Mouse (Mus musculus): Measurements from ENCODE around the gene 9130409I23Rik. TPM values are rescaled to one million over a fixed set of nuclear protein-coding genes. Genes with fewer than 3 reads are reported as not detected.

Gene 9130409I23Rik
- not detected in 2 replicates for polyA plus RNA-seq (2014; fragmentation: Nextera tagmentation; extraction: Ambion mirVana)

DNA sequence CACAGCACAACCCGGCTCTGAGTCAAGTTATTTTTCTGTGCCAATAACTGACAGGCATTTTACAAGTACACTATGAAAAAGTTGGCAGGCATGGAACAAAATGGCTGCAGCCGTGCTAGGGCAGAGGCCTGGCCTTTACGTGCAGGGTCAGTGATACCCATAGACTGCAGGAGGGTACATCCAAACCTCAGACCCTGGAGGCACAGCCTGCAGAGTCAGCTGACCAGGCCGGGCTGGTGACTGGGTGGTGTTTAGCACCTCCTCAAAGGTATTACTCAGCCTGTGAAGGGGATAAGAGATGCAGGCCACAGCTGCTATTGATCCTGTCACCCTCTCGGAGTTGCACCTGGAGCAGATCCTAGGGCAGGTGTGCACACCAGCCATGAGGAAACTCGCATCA, at the start of gene 9130409I23Rik:
Gene 9130409I23Rik (plus strand): TSS at position 301 of the 400 bp plus-strand sequence.
- Histone ChIP-seq H3K4me3 (ENCODE audit: low read depth, low read length) (no peak within 1 kb of the TSS), H3K27me3 (ENCODE audit: control insufficient read depth, insufficient read depth, low read length) (no peaks in the 10 kb centered on the region), H3K4me1 (ENCODE audit: control insufficient read depth, insufficient read depth, low read length) (no peaks in the 10 kb centered on the region), H3K9ac (ENCODE audit: low read length) (no peak within 1 kb of the TSS), H3K36me3 (ENCODE audit: control insufficient read depth, insufficient read depth, low read length) (no peaks in the 10 kb centered on the region), H3K4me2 (ENCODE audit: low read depth) (no peak within 1 kb of the TSS), H3K9me3 (ENCODE audit: control insufficient read depth, low read length) (no peaks in the 10 kb centered on the region), H3K27ac (ENCODE audit: low read depth, low read length) (no peak within 1 kb of the TSS)
- whole genome bisulfite sequencing = 90% methylated on average over 6 of the region's 6 CpGs
- ATAC-seq (ENCODE audit: insufficient read depth, low FRiP score, low TSS enrichment) = no peak
- no peak for DNase-seq (ENCODE audit: low spot score)

DNA sequence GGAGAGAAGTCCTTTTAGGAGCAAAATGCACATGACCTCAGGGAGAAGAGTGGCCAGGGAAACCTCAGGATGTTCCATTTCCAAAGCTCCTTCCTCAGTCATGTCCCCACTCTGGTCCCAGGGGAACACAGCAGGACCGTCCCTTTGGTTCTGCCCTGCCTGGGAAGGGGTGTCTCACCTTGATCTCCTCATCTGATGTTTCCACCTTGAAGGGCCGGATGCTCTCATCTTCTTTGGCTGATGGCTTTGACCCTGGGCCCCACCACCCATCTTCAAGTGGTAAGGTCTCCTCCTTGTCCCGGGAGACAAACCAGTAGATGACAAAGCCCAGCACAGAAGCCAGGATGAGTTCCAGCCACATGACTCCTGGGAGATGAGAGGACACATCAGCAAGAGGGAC, 49.4 kb upstream of the 9130409I23Rik start:
- Histone ChIP-seq H3K4me1 (ENCODE audit: control insufficient read depth, insufficient read depth, low read length) (no peaks in the 10 kb centered on the region; the same call in 1 of the 2 replicates), H3K9me3 (ENCODE audit: control insufficient read depth, low read length) (no peaks in the 10 kb centered on the region), H3K27me3 (ENCODE audit: control insufficient read depth, insufficient read depth, low read length) (no peaks in the 10 kb centered on the region), H3K4me3 (ENCODE audit: low read depth, low read length) (no peak overlapping the region), H3K27ac (ENCODE audit: low read depth, low read length) (no peak overlapping the region), H3K36me3 (ENCODE audit: control insufficient read depth, insufficient read depth, low read length) (no peaks in the 10 kb centered on the region), H3K9ac (ENCODE audit: low read length) (no peak overlapping the region), H3K4me2 (ENCODE audit: low read depth) (no peak overlapping the region)
- DNase-seq (ENCODE audit: low spot score) (no peak), ATAC-seq (ENCODE audit: insufficient read depth, low FRiP score, low TSS enrichment) (no peak)
- WGBS = 86% methylated on average over 3 of the region's 3 CpGs

DNA sequence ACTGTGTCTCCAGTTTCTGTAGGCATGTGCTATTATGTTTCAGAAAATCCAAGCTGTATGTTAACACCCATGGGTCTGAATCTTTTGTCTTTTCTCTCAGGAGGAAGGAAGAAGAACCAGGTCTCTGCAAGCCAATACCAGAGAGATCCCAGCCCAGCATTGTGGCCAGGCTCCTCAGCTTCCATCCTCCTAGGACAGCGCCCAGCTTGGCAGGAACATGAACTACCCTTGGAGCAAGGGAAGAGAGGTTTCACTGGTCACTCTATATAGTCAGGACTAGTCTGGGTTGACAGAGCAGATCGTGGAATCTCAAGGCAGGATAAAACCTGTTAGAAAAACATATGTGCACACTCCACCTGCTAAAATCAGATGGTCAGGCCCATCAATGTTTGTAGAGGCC, 47.2 kb upstream of the 9130409I23Rik start:
- DNase-seq (ENCODE audit: low spot score) (no peak), ATAC-seq (ENCODE audit: insufficient read depth, low FRiP score, low TSS enrichment) (no peak)
- 86% methylated on average over 2 of the region's 2 CpGs for WGBS
- Histone ChIP-seq H3K4me2 (ENCODE audit: low read depth) (no peak overlapping the region), H3K9me3 (ENCODE audit: control insufficient read depth, low read length) (no peaks in the 10 kb centered on the region), H3K27ac (ENCODE audit: low read depth, low read length) (no peak overlapping the region), H3K4me1 (ENCODE audit: control insufficient read depth, insufficient read depth, low read length) (no peaks in the 10 kb centered on the region; the same call in 1 of the 2 replicates), H3K36me3 (ENCODE audit: control insufficient read depth, insufficient read depth, low read length) (no peaks in the 10 kb centered on the region), H3K9ac (ENCODE audit: low read length) (no peak overlapping the region), H3K27me3 (ENCODE audit: control insufficient read depth, insufficient read depth, low read length) (no peaks in the 10 kb centered on the region), H3K4me3 (ENCODE audit: low read depth, low read length) (no peak overlapping the region)

DNA sequence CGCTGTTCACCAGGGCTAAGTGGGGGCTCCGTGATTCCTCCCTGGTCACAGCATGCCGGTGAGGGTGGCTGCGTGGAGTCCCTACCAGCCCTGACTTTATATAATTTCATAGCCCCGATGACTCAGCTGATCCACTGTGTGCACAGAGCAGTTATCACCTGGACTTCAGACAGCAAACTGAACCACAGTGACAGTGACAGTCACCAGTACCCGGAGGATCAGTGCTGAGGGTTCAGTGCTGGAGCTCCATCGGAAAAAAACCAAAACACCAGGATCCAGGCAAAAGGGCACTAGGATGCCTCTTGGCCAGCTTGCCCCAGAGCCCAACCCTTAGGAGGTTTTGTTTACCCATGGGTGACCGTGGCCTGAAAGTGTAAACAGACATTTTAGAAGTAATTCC, 45.7 kb upstream of the 9130409I23Rik start:
- no peak overlapping the region for H3K4me2 ChIP-seq (ENCODE audit: low read depth)
- H3K4me3 ChIP-seq (ENCODE audit: low read depth, low read length) = no peak overlapping the region
- no peaks in the 10 kb centered on the region; the same call in 1 of the 2 replicates for H3K4me1 ChIP-seq (ENCODE audit: control insufficient read depth, insufficient read depth, low read length)
- no peak for DNase-seq (ENCODE audit: low spot score)
- WGBS = 91% methylated on average over 8 of the region's 8 CpGs
- no peaks in the 10 kb centered on the region for H3K9me3 ChIP-seq (ENCODE audit: control insufficient read depth, low read length)
- no peak for ATAC-seq (ENCODE audit: insufficient read depth, low FRiP score, low TSS enrichment)
- H3K36me3 ChIP-seq (ENCODE audit: control insufficient read depth, insufficient read depth, low read length) = no peaks in the 10 kb centered on the region
- no peaks in the 10 kb centered on the region for H3K27me3 ChIP-seq (ENCODE audit: control insufficient read depth, insufficient read depth, low read length)
- no peak overlapping the region for H3K9ac ChIP-seq (ENCODE audit: low read length)
- no peak overlapping the region for H3K27ac ChIP-seq (ENCODE audit: low read depth, low read length)

DNA sequence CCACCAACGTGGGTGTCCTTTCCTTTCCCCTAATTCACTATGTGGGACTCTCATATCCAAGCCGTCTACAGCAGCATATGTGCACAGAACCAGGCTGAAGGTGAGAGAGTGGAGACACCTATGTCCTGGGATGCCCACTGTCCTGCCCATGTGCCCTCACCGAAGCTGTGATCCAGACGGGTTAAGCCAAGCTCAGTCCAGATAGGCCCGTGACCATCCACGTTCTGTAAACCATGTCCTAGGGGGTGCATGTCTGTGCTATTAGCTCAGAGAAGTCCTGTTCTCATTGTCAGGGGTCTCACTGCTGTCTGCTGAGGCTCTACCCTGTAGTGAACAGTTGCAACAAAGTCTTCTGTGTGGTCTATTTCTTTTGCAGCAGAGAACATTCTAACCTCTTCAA, 43.2 kb upstream of the 9130409I23Rik start:
- H3K4me2 ChIP-seq (ENCODE audit: low read depth) = no peak overlapping the region
- DNase-seq (ENCODE audit: low spot score) (no peak), ATAC-seq (ENCODE audit: insufficient read depth, low FRiP score, low TSS enrichment) (no peak)
- no peak overlapping the region for H3K27ac ChIP-seq (ENCODE audit: low read depth, low read length)
- WGBS = 77% methylated on average over 6 of the region's 6 CpGs
- no peaks in the 10 kb centered on the region for H3K36me3 ChIP-seq (ENCODE audit: control insufficient read depth, insufficient read depth, low read length)
- no peaks in the 10 kb centered on the region for H3K9me3 ChIP-seq (ENCODE audit: control insufficient read depth, low read length)
- H3K4me3 ChIP-seq (ENCODE audit: low read depth, low read length) = no peak overlapping the region
- no peak overlapping the region for H3K9ac ChIP-seq (ENCODE audit: low read length)
- H3K4me1 ChIP-seq (ENCODE audit: control insufficient read depth, insufficient read depth, low read length) = no peaks in the 10 kb centered on the region
- no peaks in the 10 kb centered on the region for H3K27me3 ChIP-seq (ENCODE audit: control insufficient read depth, insufficient read depth, low read length)

DNA sequence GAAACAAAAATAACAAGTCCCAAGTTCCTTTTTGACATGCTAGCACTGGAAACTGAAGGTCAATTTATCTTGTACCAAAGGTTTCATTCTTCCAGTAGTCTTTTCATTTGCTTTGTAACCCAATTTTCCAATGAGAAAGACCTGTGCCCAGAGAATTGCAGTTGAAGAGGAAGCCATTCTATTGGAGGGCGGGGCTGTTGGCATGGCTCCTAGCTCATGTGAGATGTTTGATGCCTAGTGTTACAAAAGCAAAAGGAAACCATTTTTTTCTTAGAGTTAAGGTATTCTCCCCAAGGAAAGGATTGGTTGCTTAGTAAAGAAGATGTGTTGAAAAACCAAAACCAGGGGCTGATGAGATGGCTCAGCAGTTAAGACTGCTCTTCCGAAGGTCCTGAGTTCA, 42.8 kb upstream of the 9130409I23Rik start:
- Histone ChIP-seq H3K36me3 (ENCODE audit: control insufficient read depth, insufficient read depth, low read length) (no peaks in the 10 kb centered on the region), H3K27me3 (ENCODE audit: control insufficient read depth, insufficient read depth, low read length) (no peaks in the 10 kb centered on the region), H3K4me2 (ENCODE audit: low read depth) (no peak overlapping the region), H3K4me1 (ENCODE audit: control insufficient read depth, insufficient read depth, low read length) (no peaks in the 10 kb centered on the region), H3K4me3 (ENCODE audit: low read depth, low read length) (no peak overlapping the region), H3K27ac (ENCODE audit: low read depth, low read length) (no peak overlapping the region), H3K9me3 (ENCODE audit: control insufficient read depth, low read length) (no peaks in the 10 kb centered on the region), H3K9ac (ENCODE audit: low read length) (no peak overlapping the region)
- no peak for DNase-seq (ENCODE audit: low spot score)
- no peak for ATAC-seq (ENCODE audit: insufficient read depth, low FRiP score, low TSS enrichment)
- WGBS = 97% methylated on average over 2 of the region's 2 CpGs

DNA sequence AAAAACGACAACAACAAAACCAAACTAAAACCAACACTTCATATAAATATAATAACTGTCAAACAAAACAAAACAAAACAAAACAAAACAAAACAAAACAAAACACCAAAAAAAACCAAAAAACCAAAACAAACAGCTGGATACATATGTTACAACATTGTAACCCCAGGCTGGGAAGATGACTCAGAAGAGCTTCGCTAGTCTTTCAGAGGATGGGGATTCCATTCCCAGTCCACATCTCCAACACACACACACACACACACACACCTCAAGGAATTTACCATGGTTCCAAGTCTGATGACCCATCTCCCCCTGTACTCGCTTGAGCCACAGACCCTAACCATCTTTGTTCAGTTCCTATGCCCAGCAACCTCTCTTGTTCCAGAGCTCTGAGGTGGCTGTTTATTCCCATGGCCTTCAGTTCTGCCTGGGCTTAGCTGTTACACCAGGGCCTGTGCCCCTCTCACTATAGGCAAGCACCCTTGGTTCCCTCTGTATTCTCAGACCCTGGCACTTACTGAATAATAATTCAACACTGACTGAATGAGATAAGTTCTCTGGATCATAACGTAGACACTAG, 41.9 kb upstream of the 9130409I23Rik start:
- Histone ChIP-seq H3K36me3 (ENCODE audit: control insufficient read depth, insufficient read depth, low read length) (no peaks in the 10 kb centered on the region), H3K27ac (ENCODE audit: low read depth, low read length) (no peak overlapping the region), H3K27me3 (ENCODE audit: control insufficient read depth, insufficient read depth, low read length) (no peaks in the 10 kb centered on the region), H3K9ac (ENCODE audit: low read length) (no peak overlapping the region), H3K4me1 (ENCODE audit: control insufficient read depth, insufficient read depth, low read length) (no peaks in the 10 kb centered on the region), H3K9me3 (ENCODE audit: control insufficient read depth, low read length) (no peaks in the 10 kb centered on the region), H3K4me3 (ENCODE audit: low read depth, low read length) (no peak overlapping the region), H3K4me2 (ENCODE audit: low read depth) (no peak overlapping the region)
- DNase-seq (ENCODE audit: low spot score) (no peak), ATAC-seq (ENCODE audit: insufficient read depth, low FRiP score, low TSS enrichment) (no peak)
- 89% methylated on average over 4 of the region's 4 CpGs for whole genome bisulfite sequencing

DNA sequence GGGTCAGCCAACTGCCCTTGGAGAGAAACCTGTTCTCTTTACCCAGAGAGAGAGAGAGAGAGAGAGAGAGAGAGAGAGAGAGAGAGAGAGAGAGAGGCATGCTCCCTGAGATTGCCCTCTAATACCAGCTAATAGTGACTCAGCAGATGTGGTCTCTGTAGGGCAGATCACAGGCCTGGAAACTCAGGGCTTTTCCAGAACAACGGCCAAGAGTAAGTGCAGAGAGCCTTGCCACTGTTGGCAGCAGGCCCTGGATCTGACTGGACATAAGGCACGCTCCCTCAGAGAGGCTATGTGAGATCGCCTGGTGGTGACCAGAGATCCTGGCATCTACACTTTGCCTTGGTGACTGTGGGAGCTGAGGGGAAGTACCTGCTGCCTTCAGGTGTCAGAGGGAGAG, 41.3 kb upstream of the 9130409I23Rik start:
- Histone ChIP-seq H3K4me2 (ENCODE audit: low read depth) (no peak overlapping the region), H3K27ac (ENCODE audit: low read depth, low read length) (no peak overlapping the region), H3K9me3 (ENCODE audit: control insufficient read depth, low read length) (no peaks in the 10 kb centered on the region), H3K4me1 (ENCODE audit: control insufficient read depth, insufficient read depth, low read length) (no peaks in the 10 kb centered on the region), H3K27me3 (ENCODE audit: control insufficient read depth, insufficient read depth, low read length) (no peaks in the 10 kb centered on the region), H3K9ac (ENCODE audit: low read length) (no peak overlapping the region), H3K36me3 (ENCODE audit: control insufficient read depth, insufficient read depth, low read length) (no peaks in the 10 kb centered on the region), H3K4me3 (ENCODE audit: low read depth, low read length) (no peak overlapping the region)
- ATAC-seq (ENCODE audit: insufficient read depth, low FRiP score, low TSS enrichment) (no peak), DNase-seq (ENCODE audit: low spot score) (no peak)
- 70% methylated on average over 3 of the region's 3 CpGs for WGBS

DNA sequence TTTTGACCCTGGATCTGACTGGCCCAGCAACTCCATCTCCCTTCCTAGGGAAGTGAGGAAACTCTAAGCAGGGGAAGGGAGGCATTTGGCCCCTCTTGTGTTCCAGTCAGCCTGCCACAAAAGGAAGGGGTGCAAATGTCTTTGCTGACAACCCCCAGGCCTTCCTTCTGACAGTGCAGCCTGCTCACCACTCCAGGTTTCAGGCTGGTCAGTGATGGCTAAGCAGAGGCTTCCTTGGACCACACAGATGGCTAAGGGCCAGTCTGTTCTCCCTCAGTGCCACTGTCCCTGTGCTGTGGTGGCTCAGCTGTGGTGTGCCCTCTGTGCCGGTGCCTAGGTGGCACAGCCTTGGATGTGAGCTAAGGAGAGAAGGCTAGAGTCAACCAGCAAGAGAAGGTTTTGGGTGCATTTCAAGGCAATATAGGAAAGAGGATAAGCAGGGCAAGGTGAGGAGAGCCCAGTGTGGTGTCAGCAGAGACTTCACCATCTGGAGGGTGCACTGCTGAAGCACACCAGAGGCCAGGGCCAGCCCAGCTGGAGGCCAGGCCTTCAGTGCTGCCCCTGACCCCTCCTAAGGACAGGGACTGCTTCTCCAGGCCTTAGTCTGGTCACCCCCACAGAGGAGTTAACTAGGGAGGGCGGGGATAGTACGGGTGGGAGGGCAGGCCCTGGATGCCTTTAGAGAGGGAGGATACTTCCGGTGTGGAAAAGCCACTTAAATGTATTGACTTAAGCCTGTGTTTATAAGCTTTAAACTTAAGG, 40.7 kb upstream of the 9130409I23Rik start:
- Histone ChIP-seq H3K4me2 (ENCODE audit: low read depth) (no peak overlapping the region), H3K27me3 (ENCODE audit: control insufficient read depth, insufficient read depth, low read length) (no peaks in the 10 kb centered on the region), H3K27ac (ENCODE audit: low read depth, low read length) (no peak overlapping the region), H3K4me1 (ENCODE audit: control insufficient read depth, insufficient read depth, low read length) (no peaks in the 10 kb centered on the region), H3K4me3 (ENCODE audit: low read depth, low read length) (no peak overlapping the region), H3K9me3 (ENCODE audit: control insufficient read depth, low read length) (no peaks in the 10 kb centered on the region), H3K9ac (ENCODE audit: low read length) (no peak overlapping the region), H3K36me3 (ENCODE audit: control insufficient read depth, insufficient read depth, low read length) (no peaks in the 10 kb centered on the region)
- ATAC-seq (ENCODE audit: insufficient read depth, low FRiP score, low TSS enrichment) = no peak
- WGBS = 65% methylated on average over 4 of the region's 4 CpGs
- no peak for DNase-seq (ENCODE audit: low spot score)

Data from neural tube, embryonic 11.5 days (tissue).